Mouse (Mus musculus) brown adipose tissue, adult 24 weeks (tissue): ENCODE measurements around the gene H2-Ke6. TPM values are rescaled to one million over a fixed set of nuclear protein-coding genes. Genes with fewer than 3 reads are reported as not detected.
A peak's percentile ranks its signal among the peaks of the same experiment; 100 is the strongest.

Experiments
- H3K27ac ChIP-seq: fragments of 200-500 bp; replicated peaks from 2 replicates; pipeline ENCODE4 v1.5.1; 2012; ENCODE audit warnings: low read depth, mild to moderate bottlenecking, low read length
- H3K4me1 ChIP-seq: fragments of 200-500 bp; 2 replicates; pipeline ENCODE4 v1.6.1; 2012; ENCODE audit warnings: low read length, mixed read lengths; ENCODE audit not compliant: control insufficient read depth, insufficient read depth, insufficient read length
- H3K4me3 ChIP-seq: fragments of 200-500 bp; 2 replicates; pipeline ENCODE4 v1.5.1; 2012; ENCODE audit warnings: low read depth, mild to moderate bottlenecking, low read length, moderate library complexity; ENCODE audit not compliant: insufficient read depth
- polyA plus RNA-seq: library from polyadenylated mRNA; stranded (reverse); fragments of >200 nt; gene quantifications from 2 replicates; pipeline ENCODE4 v1.2.4, GENCODE M21; 2012; ENCODE audit not compliant: missing spikeins, insufficient read depth, insufficient read length

H2-Ke6 gene
- 214 and 236 TPM in 2 replicates for polyA plus RNA-seq

- H3K4me1 ChIP-seq, result peaks cover 18% of the 10 kb centered on the region; the same call in 1 of the 2 replicates
- peak within 1 kb of the TSS; percentile 58 for H3K27ac ChIP-seq
- H3K4me3 ChIP-seq, result peak within 1 kb of the TSS; percentile 82
Measured at GRCm38 (mm10) chr17:34027656-34028223, at the start of gene H2-Ke6. Gene H2-Ke6, minus strand, starts transcription at chr17:34028060.

- no peak overlapping the region for H3K27ac ChIP-seq
- H3K4me3 ChIP-seq, result no peak overlapping the region
- H3K4me1 ChIP-seq, result no peaks in the 10 kb centered on the region
Measured at GRCm38 (mm10) chr17:34077549-34077948, 49.7 kb upstream of the H2-Ke6 start.

- no peak overlapping the region for H3K4me3 ChIP-seq
- H3K4me1 ChIP-seq, result no peaks in the 10 kb centered on the region
- H3K27ac ChIP-seq, result no peak overlapping the region
Measured at GRCm38 (mm10) chr17:34075271-34075670, 47.4 kb upstream of the H2-Ke6 start.

GRCm38 (mm10) chr17:34072091-34072490 lies 44.2 kb upstream of the H2-Ke6 start:
- no peak overlapping the region for H3K4me3 ChIP-seq
- H3K4me1 ChIP-seq, result no peaks in the 10 kb centered on the region
- H3K27ac ChIP-seq, result no peak overlapping the region

- Histone ChIP-seq H3K4me1 (no peaks in the 10 kb centered on the region), H3K27ac (no peak overlapping the region), H3K4me3 (no peak overlapping the region)
Measured at GRCm38 (mm10) chr17:34068864-34069263, 41.0 kb upstream of the H2-Ke6 start.

GRCm38 (mm10) chr17:34057224-34057623 lies 29.4 kb upstream of the H2-Ke6 start:
- Histone ChIP-seq H3K4me3 (no peak overlapping the region), H3K4me1 (no peaks in the 10 kb centered on the region), H3K27ac (no peak overlapping the region)

- Histone ChIP-seq H3K4me3 (no peak overlapping the region), H3K27ac (no peak overlapping the region)
Measured at GRCm38 (mm10) chr17:34047404-34048050, 19.7 kb upstream of the H2-Ke6 start.

GRCm38 (mm10) chr17:34045941-34046340 lies 18.1 kb upstream of the H2-Ke6 start:
- Histone ChIP-seq H3K4me3 (no peak overlapping the region), H3K4me1 (0 out of 2 replicates have a peak, but pooled peaks cover 4% of the 10 kb centered on the region), H3K27ac (no peak overlapping the region)

More at GRCm38 (mm10) chr17:34047404-34048050, 19.7 kb upstream of the H2-Ke6 start:
- no peaks in the 10 kb centered on the region for H3K4me1 ChIP-seq

- Histone ChIP-seq H3K27ac (no peak overlapping the region), H3K4me3 (no peak overlapping the region), H3K4me1 (peaks cover 6% of the 10 kb centered on the region; the same call in 1 of the 2 replicates)
Measured at GRCm38 (mm10) chr17:34039562-34040450, 11.9 kb upstream of the H2-Ke6 start.

- H3K4me1 ChIP-seq, result peaks cover 6% of the 10 kb centered on the region; the same call in 1 of the 2 replicates
- H3K27ac ChIP-seq, result no peak within 1 kb of the TSS
- H3K4me3 ChIP-seq, result no peak within 1 kb of the TSS
Measured at GRCm38 (mm10) chr17:34038878-34039561, 11.2 kb upstream of the H2-Ke6 start, which contains the start of gene Col11a2. Gene Col11a2, plus strand, starts transcription at chr17:34039437.

- Histone ChIP-seq H3K4me3 (no peak overlapping the region), H3K27ac (no peak overlapping the region), H3K4me1 (peaks cover 6% of the 10 kb centered on the region; the same call in 1 of the 2 replicates)
Measured at GRCm38 (mm10) chr17:34038440-34038839, 10.6 kb upstream of the H2-Ke6 start.

- Histone ChIP-seq H3K27ac (no peak overlapping the region), H3K4me1 (peaks cover 6% of the 10 kb centered on the region; the same call in 1 of the 2 replicates), H3K4me3 (no peak overlapping the region)
Measured at GRCm38 (mm10) chr17:34037241-34037640, 9.4 kb upstream of the H2-Ke6 start.

- peaks cover 6% of the 10 kb centered on the region; the same call in 1 of the 2 replicates for H3K4me1 ChIP-seq
- no peak overlapping the region for H3K27ac ChIP-seq
- H3K4me3 ChIP-seq, result no peak overlapping the region
Measured at GRCm38 (mm10) chr17:34036647-34037046, 8.8 kb upstream of the H2-Ke6 start.

GRCm38 (mm10) chr17:34035517-34035916 lies 7.7 kb upstream of the H2-Ke6 start:
- H3K4me3 ChIP-seq, result no peak overlapping the region

More at GRCm38 (mm10) chr17:34035517-34035916, 7.7 kb upstream of the H2-Ke6 start:
- no peak overlapping the region for H3K27ac ChIP-seq
- peaks cover 5% of the 10 kb centered on the region; the same call in 1 of the 2 replicates for H3K4me1 ChIP-seq
